Mouse (Mus musculus) heart, adult 2 months (tissue): Measurements from ENCODE around the gene Ano10.

Experiments used
- CTCF ChIP-seq: fragments of 200-600 bp; IDR thresholded peaks from 2 replicates; pipeline ENCODE4 v1.8.1; 2022; ENCODE audit warnings: antibody characterized with exemption, mild to moderate bottlenecking, moderate library complexity
- EP300 ChIP-seq: fragments of 200-500 bp; IDR thresholded peaks from 2 replicates; pipeline ENCODE4 v1.6.1; 2011; ENCODE audit warnings: low read depth, low read length, control low read depth; ENCODE audit not compliant: insufficient read depth

DNA sequence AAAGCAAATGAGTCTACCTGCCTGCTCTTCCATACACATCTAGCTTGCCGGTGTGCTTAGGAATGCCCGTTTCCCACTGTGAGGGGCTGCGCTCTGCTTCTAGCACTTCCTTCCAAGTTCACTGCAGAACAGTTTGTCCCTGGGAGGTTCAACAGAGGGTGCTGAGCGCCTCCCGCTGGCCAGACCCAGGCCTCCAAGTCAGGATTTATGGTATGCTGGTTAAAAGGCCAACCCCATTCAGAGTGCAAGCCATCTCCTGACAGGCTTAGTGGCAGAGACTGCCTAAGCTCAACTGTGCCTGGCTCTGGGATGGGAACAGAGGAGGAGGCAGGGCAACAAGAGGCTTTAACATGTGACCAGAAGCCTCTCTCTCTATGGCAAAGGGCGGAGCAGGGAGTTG is 95.0 kb downstream of the Ano10 start:
- TF ChIP-seq CTCF (peak; percentile 89), EP300 (peak; percentile 94)
